Mouse (Mus musculus): ENCODE data around the gene Wdr83os.
"Not testable (repeated sequence)": the region's sequence is repeated elsewhere in the genome, so short reads cannot be mapped to it uniquely, and the experiment has no call there.

Wdr83os gene

GRCm38 (mm10) chr8:85073041-85073612 lies 7.4 kb upstream of the Wdr83os start:
- no peak for DNase-seq

GRCm38 (mm10) chr8:85074167-85074566 lies 6.4 kb upstream of the Wdr83os start:
- no peak for DNase-seq

- DNase-seq, result no peak
Observed at GRCm38 (mm10) chr8:85074617-85075016, 5.9 kb upstream of the Wdr83os start.

GRCm38 (mm10) chr8:85076001-85076400 lies 4.5 kb upstream of the Wdr83os start:
- DNase-seq, result peak; percentile 71

- peak; percentile 88 for DNase-seq
Observed at GRCm38 (mm10) chr8:85076993-85077392, 3.5 kb upstream of the Wdr83os start.

- no peak for DNase-seq
Observed at GRCm38 (mm10) chr8:85080214-85080531, 367 bp upstream of the Wdr83os start.

GRCm38 (mm10) chr8:85081216-85081555 lies 646 bp downstream of the Wdr83os start, which contains the start of gene Wdr83:
Gene Wdr83, minus strand, starts transcription at chr8:85081306.
- DNase-seq, result peak; percentile 54

GRCm38 (mm10) chr8:85082169-85082568 lies 1.6 kb downstream of the Wdr83os start:
- DNase-seq, result not testable (repeated sequence)

- peak; percentile 93 for DNase-seq
Observed at GRCm38 (mm10) chr8:85083108-85083813, 2.7 kb downstream of the Wdr83os start, which contains the start of gene Man2b1. Gene Man2b1, plus strand, starts transcription at chr8:85083270.

- peak; percentile 8 for DNase-seq
Observed at GRCm38 (mm10) chr8:85084633-85085032, 4.1 kb downstream of the Wdr83os start.

- peak; percentile 9 for DNase-seq
Observed at GRCm38 (mm10) chr8:85086238-85086637, 5.7 kb downstream of the Wdr83os start.

- no peak for DNase-seq
Observed at GRCm38 (mm10) chr8:85088771-85089170, 8.2 kb downstream of the Wdr83os start.

GRCm38 (mm10) chr8:85090856-85091255 lies 10.3 kb downstream of the Wdr83os start:
- no peak for DNase-seq

GRCm38 (mm10) chr8:85091526-85092090 lies 11.1 kb downstream of the Wdr83os start:
- DNase-seq, result no peak

- DNase-seq, result no peak
Observed at GRCm38 (mm10) chr8:85095051-85095450, 14.5 kb downstream of the Wdr83os start.

GRCm38 (mm10) chr8:85095566-85095965 lies 15.0 kb downstream of the Wdr83os start:
- no peak for DNase-seq

- no peak for DNase-seq
Observed at GRCm38 (mm10) chr8:85096196-85096595, 15.7 kb downstream of the Wdr83os start.

GRCm38 (mm10) chr8:85096850-85097249 lies 16.3 kb downstream of the Wdr83os start:
- DNase-seq, result no peak

GRCm38 (mm10) chr8:85100076-85100665 lies 19.6 kb downstream of the Wdr83os start:
- no peak for DNase-seq

- no peak for DNase-seq
Observed at GRCm38 (mm10) chr8:85113241-85113640, 32.7 kb downstream of the Wdr83os start.

GRCm38 (mm10) chr8:85115501-85115900 lies 35.0 kb downstream of the Wdr83os start:
- DNase-seq, result no peak

GRCm38 (mm10) chr8:85116984-85117383 lies 36.4 kb downstream of the Wdr83os start:
- DNase-seq, result no peak

GRCm38 (mm10) chr8:85119052-85119981 lies 38.8 kb downstream of the Wdr83os start:
- peak; percentile 93 for DNase-seq

All from kidney, postnatal 10 days (tissue).